Mouse (Mus musculus) heart, postnatal 0 days (tissue): ENCODE results near the gene Lpar1. TPM values are rescaled to one million over a fixed set of nuclear protein-coding genes. Genes with fewer than 3 reads are reported as not detected.

Experiments
- ATAC-seq: fragments of 200-750 bp; cut with Nextera tagmentation; 2 replicates; pipeline ENCODE4 v1.8.0; 2017; ENCODE audit warnings: low read depth, moderate number of reproducible peaks, moderate library complexity; ENCODE audit not compliant: insufficient read depth
- DNase-seq: peaks from one replicate; pipeline ENCODE4 v3.0.0-alpha.2; 2016; ENCODE audit warnings: low spot score
- H3K27ac ChIP-seq: fragments of 300-500 bp; sonication (generic); 2 replicates; pipeline ENCODE4 v1.5.1; 2014; ENCODE audit warnings: low read depth, mild to moderate bottlenecking
- H3K27me3 ChIP-seq: fragments of 300-500 bp; sonication (generic); 2 replicates; pipeline ENCODE4 v1.6.1; 2014; ENCODE audit warnings: low read length, mixed read lengths; ENCODE audit not compliant: control insufficient read depth, insufficient read depth
- H3K36me3 ChIP-seq: fragments of 300-500 bp; sonication (generic); replicated peaks from 2 replicates; pipeline ENCODE4 v1.6.1; 2014; ENCODE audit warnings: low read length, mixed read lengths; ENCODE audit not compliant: control insufficient read depth, insufficient read depth
- H3K4me1 ChIP-seq: fragments of 300-500 bp; sonication (generic); 2 replicates; pipeline ENCODE4 v1.6.1; 2014; ENCODE audit warnings: antibody characterized with exemption; ENCODE audit not compliant: control insufficient read depth, insufficient read depth
- H3K4me2 ChIP-seq: fragments of 300-500 bp; sonication (generic); 2 replicates; pipeline ENCODE4 v1.6.1; 2014; ENCODE audit warnings: low read depth, mild to moderate bottlenecking, low read length, moderate library complexity
- H3K4me3 ChIP-seq: fragments of 300-500 bp; sonication (generic); 2 replicates; pipeline ENCODE4 v1.5.1; 2014; ENCODE audit warnings: low read depth, low read length
- H3K9ac ChIP-seq: fragments of 300-500 bp; sonication (generic); replicated peaks from 2 replicates; pipeline ENCODE4 v1.6.1; 2014; ENCODE audit warnings: low read depth, low read length, mixed read lengths
- H3K9me3 ChIP-seq: fragments of 300-500 bp; sonication (generic); replicated peaks from 2 replicates; pipeline ENCODE4 v1.6.1; 2016; ENCODE audit warnings: low read length; ENCODE audit not compliant: control insufficient read depth
- CTCF ChIP-seq: IDR thresholded peaks from 2 replicates; pipeline ENCODE4 v1.5.1; 2016; ENCODE audit warnings: antibody characterized with exemption, control low read depth, low read depth
- EP300 ChIP-seq: IDR thresholded peaks from 2 replicates; pipeline ENCODE4 v1.6.1; 2016; ENCODE audit warnings: antibody characterized with exemption, low read depth
- WGBS: fragments of 180-500 bp; shearing (Covaris S2); extraction: QIAGEN DNeasy Blood & Tissue Kit; methylation state at CpG from one replicate; pipeline ENCODE4 v1.1.7; 2014; 5-methylcytosine and 5-hydroxymethylcytosine counted together
- polyA plus RNA-seq: library from polyadenylated mRNA; unstranded; fragments of >200 nt; fragmentation: Nextera tagmentation; extraction: Ambion mirVana; gene quantifications from 2 replicates; pipeline ENCODE4 v1.2.1, GENCODE M21; 2015
- total RNA-seq: library from RNA; depleted of rRNA; stranded (reverse); fragments of >200 nt; gene quantifications from 2 replicates; pipeline ENCODE4 v1.2.3, GENCODE M21; 2014; ENCODE audit warnings: low replicate concordance

Lpar1 gene
- total and polyA plus RNA-seq, 2 experiments from 2014 or later = 11.6 to 13.3 TPM

DNA sequence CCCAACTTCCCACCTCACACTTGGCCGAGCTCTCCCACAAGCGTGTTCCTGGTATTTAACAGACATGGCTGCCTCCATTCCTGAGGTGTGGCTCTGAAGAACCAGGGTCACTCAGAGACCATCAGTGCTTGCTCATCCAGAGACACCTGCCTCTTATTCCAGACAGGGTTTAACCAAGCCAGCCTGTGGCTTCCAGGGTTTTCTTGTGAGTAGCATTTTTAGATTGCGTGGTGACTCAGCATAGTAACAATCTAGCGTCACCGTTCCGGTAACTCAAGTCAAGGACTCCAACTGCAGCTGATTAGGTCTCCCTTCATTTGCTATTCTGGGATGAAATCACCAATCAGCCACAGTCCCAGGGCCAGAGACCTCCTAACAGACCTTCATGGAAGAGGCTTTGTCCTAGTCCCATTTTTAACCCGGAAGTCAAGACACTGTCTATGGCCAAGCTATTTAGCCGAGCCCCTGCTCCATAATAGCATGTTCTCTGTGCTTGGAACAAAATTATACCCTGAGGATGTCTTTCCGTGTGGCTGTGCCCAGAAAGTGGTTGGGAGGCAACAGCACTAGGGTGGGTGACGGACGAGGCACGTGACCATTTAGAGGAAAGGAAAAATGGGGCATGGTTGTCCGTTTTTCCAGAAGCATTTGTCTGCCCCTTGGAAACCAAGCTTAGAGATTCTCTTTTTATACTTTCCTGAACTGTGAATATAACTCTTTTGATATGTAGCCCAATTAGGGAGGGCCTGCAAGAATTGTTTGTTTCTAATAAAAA is 89.1 kb downstream of the Lpar1 start:
- Histone ChIP-seq H3K27ac (no peak overlapping the region), H3K9ac (no peak overlapping the region), H3K9me3 (no peaks in the 10 kb centered on the region), H3K4me3 (no peak overlapping the region), H3K4me1 (no peaks in the 10 kb centered on the region), H3K4me2 (no peak overlapping the region), H3K27me3 (no peaks in the 10 kb centered on the region), H3K36me3 (no peaks in the 10 kb centered on the region)
- WGBS = 70% methylated on average over 13 of the region's 13 CpGs
- no peak for DNase-seq
- ATAC-seq = no peak
- TF ChIP-seq CTCF = no peak
- no peak for TF ChIP-seq EP300

DNA sequence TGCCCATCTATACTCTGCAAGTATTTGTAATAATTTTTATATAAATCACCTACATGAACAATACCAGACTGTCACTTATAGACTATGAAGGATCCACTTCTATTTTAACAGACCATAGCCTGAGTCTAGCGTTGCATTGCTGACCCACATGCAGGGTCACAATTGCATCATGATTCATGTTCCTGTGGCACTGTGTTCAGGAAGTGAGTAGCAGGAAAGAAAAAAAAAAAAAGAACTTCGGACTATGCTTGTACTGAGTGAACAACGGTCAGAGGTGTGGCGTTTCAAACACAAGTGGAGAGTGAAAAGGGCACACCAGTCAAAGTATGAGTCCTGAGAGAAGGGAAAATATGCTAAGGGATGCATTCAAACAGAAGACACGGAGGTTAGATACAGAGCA is 90.7 kb downstream of the Lpar1 start:
- no peaks in the 10 kb centered on the region for H3K9me3 ChIP-seq
- WGBS = 64% methylated on average over 5 of the region's 5 CpGs
- no peak overlapping the region for H3K4me2 ChIP-seq
- no peak for TF ChIP-seq CTCF
- no peak for TF ChIP-seq EP300
- no peaks in the 10 kb centered on the region for H3K27me3 ChIP-seq
- H3K4me1 ChIP-seq = no peaks in the 10 kb centered on the region
- H3K9ac ChIP-seq = no peak overlapping the region
- ATAC-seq (no peak), DNase-seq (no peak)
- no peak overlapping the region for H3K27ac ChIP-seq
- no peak overlapping the region for H3K4me3 ChIP-seq
- H3K36me3 ChIP-seq = no peaks in the 10 kb centered on the region

DNA sequence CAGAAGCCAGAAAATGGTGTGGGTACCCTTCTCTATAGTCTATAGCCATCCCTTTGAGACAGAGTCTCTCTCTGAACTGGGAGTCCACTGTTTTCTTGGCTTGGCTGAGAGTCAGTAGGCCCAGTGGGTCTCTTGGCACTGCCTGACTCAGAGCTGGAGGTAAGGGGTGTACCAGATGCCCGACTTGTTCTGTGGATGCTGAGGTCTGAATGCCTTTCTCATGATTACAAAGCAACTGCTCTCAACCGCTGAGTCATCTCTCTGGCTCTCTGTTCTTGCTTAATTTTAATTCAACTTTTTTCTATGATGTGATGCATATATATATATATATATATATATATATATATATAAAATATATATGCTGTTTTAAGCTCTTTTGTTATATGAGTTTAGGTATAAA is 91.1 kb downstream of the Lpar1 start:
- Histone ChIP-seq H3K9me3 (no peaks in the 10 kb centered on the region), H3K4me1 (no peaks in the 10 kb centered on the region), H3K36me3 (no peaks in the 10 kb centered on the region), H3K9ac (no peak overlapping the region), H3K4me2 (no peak overlapping the region), H3K27me3 (no peaks in the 10 kb centered on the region), H3K4me3 (no peak overlapping the region), H3K27ac (no peak overlapping the region)
- TF ChIP-seq CTCF (no peak), EP300 (no peak)
- WGBS = 72% methylated on average over 2 of the region's 2 CpGs
- ATAC-seq = no peak
- DNase-seq = no peak

DNA sequence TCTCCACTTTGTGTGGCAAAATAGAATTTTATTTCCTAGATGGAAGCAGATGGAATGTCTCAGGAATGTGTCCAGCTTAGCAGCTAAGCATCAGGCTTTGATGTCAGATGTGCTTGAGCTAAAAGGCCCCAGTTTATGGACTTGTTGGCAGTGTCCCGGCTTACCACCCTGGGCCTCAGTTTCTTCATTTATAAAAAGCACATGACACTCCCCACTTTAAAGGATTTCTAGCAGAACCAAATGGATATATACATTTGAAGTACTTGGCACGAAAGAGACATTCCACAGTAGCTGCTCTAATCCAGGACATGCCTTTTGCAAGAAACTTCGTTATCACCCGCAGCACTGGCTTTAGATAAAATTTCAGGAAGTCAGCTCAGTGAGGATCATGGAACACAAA is 100.4 kb downstream of the Lpar1 start:
- DNase-seq (no peak), ATAC-seq (no peak)
- H3K4me1 ChIP-seq = peaks cover 6% of the 10 kb centered on the region
- no peaks in the 10 kb centered on the region for H3K27me3 ChIP-seq
- no peak overlapping the region for H3K9ac ChIP-seq
- no peak overlapping the region for H3K27ac ChIP-seq
- no peaks in the 10 kb centered on the region for H3K36me3 ChIP-seq
- 13% methylated on average over 4 of the region's 4 CpGs for WGBS
- H3K4me3 ChIP-seq = no peak overlapping the region
- no peak for TF ChIP-seq EP300
- no peak for TF ChIP-seq CTCF
- H3K4me2 ChIP-seq = no peak overlapping the region
- no peaks in the 10 kb centered on the region for H3K9me3 ChIP-seq

DNA sequence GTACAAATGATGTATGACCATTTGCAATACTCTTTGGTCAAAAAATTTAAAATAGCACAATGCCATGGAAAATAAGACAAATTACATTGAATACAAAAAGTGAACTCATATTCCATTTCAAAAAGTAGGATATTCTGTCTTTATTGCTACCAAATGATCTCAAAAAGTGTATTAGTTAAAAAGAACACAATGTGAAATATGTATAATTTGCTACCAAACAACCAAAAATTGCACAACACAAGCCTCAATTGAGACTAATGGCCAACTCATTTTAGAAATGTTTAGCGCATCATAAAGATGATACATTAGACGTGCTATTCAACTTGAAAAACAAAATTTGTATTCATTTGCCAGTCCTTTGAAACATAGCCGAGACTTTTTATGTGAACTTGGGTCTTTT is 104.9 kb downstream of the Lpar1 start:
- Histone ChIP-seq H3K4me1 (peaks cover 6% of the 10 kb centered on the region), H3K9ac (no peak overlapping the region), H3K4me2 (no peak overlapping the region), H3K27me3 (no peaks in the 10 kb centered on the region), H3K4me3 (no peak overlapping the region), H3K27ac (no peak overlapping the region), H3K9me3 (no peaks in the 10 kb centered on the region), H3K36me3 (no peaks in the 10 kb centered on the region)
- no peak for DNase-seq
- WGBS = 82% methylated on average over 3 of the region's 3 CpGs
- no peak for TF ChIP-seq CTCF
- no peak for TF ChIP-seq EP300
- no peak for ATAC-seq

DNA sequence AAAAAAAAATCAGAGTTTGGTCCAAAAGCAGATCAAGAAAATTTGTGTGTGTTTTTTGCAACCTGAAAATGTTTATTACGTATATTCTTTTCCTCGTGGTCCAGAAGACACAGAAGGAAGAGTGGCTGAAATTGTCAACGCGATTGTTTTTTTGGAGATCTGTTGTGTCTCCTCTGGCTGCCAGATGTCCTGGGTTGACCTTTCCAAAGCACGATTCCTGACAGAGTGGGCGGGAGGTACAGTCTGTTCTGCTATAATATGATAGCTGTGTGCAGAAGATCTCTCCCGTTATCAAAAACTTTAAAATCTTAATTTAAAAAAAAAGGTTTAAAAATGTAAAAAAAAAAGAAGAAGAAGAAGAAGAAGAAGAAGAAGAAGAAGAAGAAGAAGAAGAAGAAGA is 105.9 kb downstream of the Lpar1 start:
- ATAC-seq = no peak

More for the DNA sequence above, 105.9 kb downstream of the Lpar1 start:
- no peak for DNase-seq
- H3K9me3 ChIP-seq = no peaks in the 10 kb centered on the region
- no peaks in the 10 kb centered on the region for H3K27me3 ChIP-seq
- H3K4me3 ChIP-seq = no peak overlapping the region
- H3K36me3 ChIP-seq = no peaks in the 10 kb centered on the region
- WGBS = 57% methylated on average over 7 of the region's 7 CpGs
- H3K4me1 ChIP-seq = no peaks in the 10 kb centered on the region
- no peak overlapping the region for H3K27ac ChIP-seq
- TF ChIP-seq CTCF = no peak
- no peak for TF ChIP-seq EP300
- H3K9ac ChIP-seq = no peak overlapping the region
- H3K4me2 ChIP-seq = no peak overlapping the region
